Mouse (Mus musculus) intestine, postnatal 0 days (tissue): ENCODE results near the gene Tekt4. TPM values are rescaled to one million over a fixed set of nuclear protein-coding genes. Genes with fewer than 3 reads are reported as not detected.

Experiments used
- ATAC-seq: fragments of 200-750 bp; cut with Nextera tagmentation; 2 replicates; pipeline ENCODE4 v1.8.0; 2017; ENCODE audit warnings: mild to moderate bottlenecking, moderate TSS enrichment, moderate library complexity
- H3K27ac ChIP-seq: fragments of 300-500 bp; sonication (generic); 2 replicates; pipeline ENCODE4 v1.5.1; 2014; ENCODE audit warnings: mild to moderate bottlenecking, low read depth, low read length, moderate library complexity
- H3K27me3 ChIP-seq: fragments of 300-500 bp; sonication (generic); replicated peaks from 2 replicates; pipeline ENCODE4 v1.6.1; 2014; ENCODE audit warnings: low read length, mixed read lengths; ENCODE audit not compliant: control insufficient read depth, insufficient read depth
- H3K36me3 ChIP-seq: fragments of 300-500 bp; sonication (generic); 2 replicates; pipeline ENCODE4 v1.6.1; 2014; ENCODE audit warnings: mild to moderate bottlenecking, moderate library complexity; ENCODE audit not compliant: control insufficient read depth, insufficient read depth
- H3K4me1 ChIP-seq: fragments of 300-500 bp; sonication (generic); replicated peaks from 2 replicates; pipeline ENCODE4 v1.6.1; 2014; ENCODE audit warnings: antibody characterized with exemption, low read length, mixed read lengths; ENCODE audit not compliant: control insufficient read depth, insufficient read depth
- H3K4me2 ChIP-seq: fragments of 300-500 bp; sonication (generic); replicated peaks from 2 replicates; pipeline ENCODE4 v1.6.1; 2014; ENCODE audit warnings: low read depth, mild to moderate bottlenecking, moderate library complexity
- H3K4me3 ChIP-seq: fragments of 300-500 bp; sonication (generic); 2 replicates; pipeline ENCODE4 v1.5.1; 2014; ENCODE audit warnings: low read depth, low read length
- H3K9ac ChIP-seq: fragments of 300-500 bp; sonication (generic); 2 replicates; pipeline ENCODE4 v1.6.1; 2014; ENCODE audit warnings: mild to moderate bottlenecking, low read depth, low read length
- H3K9me3 ChIP-seq: fragments of 300-500 bp; sonication (generic); 2 replicates; pipeline ENCODE4 v1.6.1; 2016; ENCODE audit warnings: mixed run types; ENCODE audit not compliant: control insufficient read depth
- CTCF ChIP-seq: sonication (generic); IDR thresholded peaks from 2 replicates; pipeline ENCODE4 v1.5.1; 2016; ENCODE audit warnings: low read depth, mild to moderate bottlenecking, control low read depth, antibody characterized with exemption, moderate library complexity
- WGBS: fragments of 180-500 bp; shearing (Covaris S2); extraction: QIAGEN DNeasy Blood & Tissue Kit; methylation state at CpG from one replicate; pipeline ENCODE4 v1.1.7; 2014; 5-methylcytosine and 5-hydroxymethylcytosine counted together
- polyA plus RNA-seq: library from polyadenylated mRNA; unstranded; fragments of >200 nt; fragmentation: Nextera tagmentation; extraction: Ambion mirVana; gene quantifications from 2 replicates; pipeline ENCODE4 v1.2.1, GENCODE M21; 2015

Gene Tekt4
- polyA plus RNA-seq, 1 experiment from 2014 or later = not detected

DNA sequence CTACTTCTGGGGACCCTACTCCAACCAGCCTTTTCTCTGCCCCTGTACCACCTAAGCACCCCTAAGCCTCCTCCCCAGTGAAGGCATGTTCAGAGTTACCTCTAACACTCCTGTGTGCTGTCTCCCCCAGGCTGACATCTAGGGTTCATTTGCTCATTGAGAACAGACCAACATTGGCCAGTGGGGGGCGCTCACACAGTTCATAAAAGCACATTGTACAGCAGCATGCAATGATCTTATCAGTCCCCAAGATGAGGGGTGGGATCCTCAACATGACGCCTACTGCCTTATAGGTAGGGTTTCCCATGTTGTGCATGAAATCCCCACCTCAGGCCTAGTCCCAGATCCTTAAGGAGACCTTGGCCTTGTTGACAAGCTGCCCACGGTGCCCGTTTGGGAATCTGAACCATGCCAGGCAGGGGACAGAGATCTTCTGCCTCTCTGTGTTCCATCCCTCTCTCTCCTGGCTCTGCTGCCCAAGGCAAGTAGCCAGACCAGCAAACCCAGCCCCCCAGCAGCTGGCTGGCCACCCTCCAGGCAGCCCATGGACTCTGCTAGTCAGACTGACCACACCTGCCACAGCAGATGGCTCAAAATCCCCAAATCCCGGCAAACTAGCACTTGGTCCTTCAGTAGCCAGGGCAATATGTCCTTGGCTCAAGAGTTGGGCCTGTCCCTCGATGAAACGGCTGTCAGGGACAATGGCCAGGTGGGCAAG, 54.6 kb downstream of the Tekt4 start:
- no peaks in the 10 kb centered on the region for H3K9me3 ChIP-seq
- WGBS = 56% methylated on average over 7 of the region's 7 CpGs
- 0 out of 2 replicates have a peak, but pooled peaks cover 6% of the 10 kb centered on the region for H3K27me3 ChIP-seq
- no peak overlapping the region for H3K27ac ChIP-seq
- no peak overlapping the region for H3K9ac ChIP-seq
- peak; percentile 69 for TF ChIP-seq CTCF
- ATAC-seq = no peak
- no peak overlapping the region for H3K4me2 ChIP-seq
- H3K36me3 ChIP-seq = no peaks in the 10 kb centered on the region
- no peaks in the 10 kb centered on the region for H3K4me1 ChIP-seq
- H3K4me3 ChIP-seq = no peak overlapping the region

DNA sequence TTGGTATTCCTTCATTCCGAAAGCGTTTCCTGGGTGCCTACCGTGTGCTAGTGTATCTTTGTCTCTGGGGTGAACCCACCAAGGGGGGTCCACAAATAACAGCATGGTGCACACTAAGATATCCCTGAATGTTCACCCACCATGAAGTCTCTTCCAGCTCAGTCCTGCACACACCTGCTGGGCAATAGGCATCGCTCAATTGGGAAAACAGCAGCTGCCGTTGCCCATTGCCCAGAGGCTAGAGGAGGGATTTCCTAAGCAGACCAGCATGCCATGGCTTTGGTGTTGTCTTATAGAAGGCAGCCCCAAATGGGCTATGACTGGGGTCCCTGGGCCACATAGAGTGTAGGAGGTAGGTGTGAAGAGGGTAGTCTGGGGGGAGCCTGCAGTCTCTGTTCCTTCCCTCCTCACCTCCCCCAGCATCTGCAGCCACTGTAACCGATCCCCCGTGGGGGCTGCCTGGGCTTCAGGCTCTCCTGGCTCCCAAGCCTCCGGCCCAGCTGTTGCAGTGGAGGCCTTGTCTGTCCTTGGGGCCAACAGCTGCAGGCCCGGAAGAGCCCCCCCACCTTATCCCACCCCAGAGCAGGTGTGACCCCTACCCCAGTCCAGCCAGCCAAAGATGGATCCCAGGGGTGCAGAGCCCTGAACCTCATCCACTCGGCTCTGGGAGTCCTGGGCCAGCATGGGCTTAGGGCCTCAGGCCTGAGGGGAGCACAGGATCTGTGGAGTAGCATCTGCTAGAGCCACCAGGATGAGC, 55.8 kb downstream of the Tekt4 start:
- TF ChIP-seq CTCF = no peak
- Histone ChIP-seq H3K4me3 (no peak overlapping the region), H3K4me2 (no peak overlapping the region), H3K27me3 (0 out of 2 replicates have a peak, but pooled peaks cover 6% of the 10 kb centered on the region), H3K4me1 (no peaks in the 10 kb centered on the region), H3K9ac (no peak overlapping the region), H3K27ac (no peak overlapping the region), H3K9me3 (no peaks in the 10 kb centered on the region), H3K36me3 (no peaks in the 10 kb centered on the region)
- ATAC-seq = no peak
- 84% methylated on average over 10 of the region's 10 CpGs for WGBS

DNA sequence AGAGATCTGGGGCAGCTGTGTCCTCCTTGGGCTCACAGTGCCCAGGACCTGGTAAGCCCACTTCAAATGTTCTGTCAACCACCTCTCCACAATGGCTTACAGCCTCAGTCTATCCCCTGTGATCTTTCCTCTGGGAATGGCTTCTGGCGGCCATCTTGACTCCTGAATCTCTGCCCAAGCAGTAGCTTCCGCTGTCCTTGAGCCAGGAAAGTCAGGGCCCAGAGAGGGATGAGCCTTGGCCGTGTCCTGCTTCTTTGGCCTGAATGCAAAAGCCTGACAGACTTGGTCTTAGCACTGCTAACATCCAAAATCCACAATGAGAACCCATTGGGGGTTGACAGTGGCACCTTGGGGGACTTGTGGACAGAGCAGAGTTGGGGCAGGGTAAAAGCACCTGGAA, 57.5 kb downstream of the Tekt4 start:
- ATAC-seq = no peak
- WGBS = 74% methylated on average over 3 of the region's 3 CpGs
- H3K27me3 ChIP-seq = 0 out of 2 replicates have a peak, but pooled peaks cover 6% of the 10 kb centered on the region

DNA sequence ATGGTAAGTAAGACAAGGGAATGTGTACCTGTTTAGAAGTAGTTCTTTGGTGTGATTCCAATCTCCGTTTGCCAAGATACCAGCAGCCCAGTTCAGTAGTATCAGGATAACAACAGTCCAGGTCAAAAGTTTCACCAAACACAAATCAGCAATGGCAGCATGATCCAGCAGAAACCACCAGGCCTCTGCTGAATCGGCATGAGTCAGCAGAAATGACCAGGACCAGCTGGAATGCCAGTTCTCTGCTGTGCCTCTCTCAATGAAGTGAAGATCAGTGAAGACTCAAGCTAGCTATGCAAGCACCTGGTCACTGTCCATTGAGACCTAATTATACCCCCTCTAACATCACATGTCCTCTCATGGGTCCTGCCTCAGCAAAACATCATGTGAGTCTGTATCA, 59.6 kb downstream of the Tekt4 start:
- no peak for ATAC-seq
- H3K4me3 ChIP-seq = no peak overlapping the region
- no peaks in the 10 kb centered on the region for H3K4me1 ChIP-seq
- WGBS = 84% methylated on average over 2 of the region's 2 CpGs
- no peak overlapping the region for H3K27ac ChIP-seq
- TF ChIP-seq CTCF = no peak
- no peak overlapping the region for H3K4me2 ChIP-seq
- no peak overlapping the region for H3K9ac ChIP-seq
- H3K9me3 ChIP-seq = no peaks in the 10 kb centered on the region
- no peaks in the 10 kb centered on the region for H3K27me3 ChIP-seq
- H3K36me3 ChIP-seq = no peaks in the 10 kb centered on the region

More for the DNA sequence above, 57.5 kb downstream of the Tekt4 start:
- Histone ChIP-seq H3K36me3 (no peaks in the 10 kb centered on the region), H3K4me1 (no peaks in the 10 kb centered on the region), H3K4me2 (no peak overlapping the region), H3K27ac (no peak overlapping the region), H3K9me3 (no peaks in the 10 kb centered on the region), H3K4me3 (no peak overlapping the region), H3K9ac (no peak overlapping the region)
- TF ChIP-seq CTCF = no peak

DNA sequence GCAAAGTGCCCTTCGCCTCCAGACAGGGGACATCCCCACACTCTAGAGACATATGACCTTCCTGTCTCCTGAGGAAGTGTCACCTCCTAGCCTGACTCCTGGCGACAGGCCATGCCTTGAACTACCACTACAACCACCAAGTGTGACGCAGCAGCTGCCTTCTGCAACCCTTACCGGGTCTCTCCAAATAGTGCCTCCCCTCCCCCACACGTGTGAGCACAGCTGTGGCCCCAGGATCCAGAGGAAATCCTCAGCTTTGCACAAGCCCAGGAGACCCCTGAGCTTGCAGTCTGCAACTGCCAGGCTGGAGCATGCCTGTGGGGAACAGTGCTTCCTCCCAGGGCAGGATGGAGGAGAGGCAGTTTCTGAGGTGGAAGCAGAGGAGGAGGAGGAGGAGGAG, 61.9 kb downstream of the Tekt4 start:
- Histone ChIP-seq H3K4me1 (no peaks in the 10 kb centered on the region), H3K4me2 (no peak overlapping the region), H3K27ac (no peak overlapping the region), H3K4me3 (no peak overlapping the region), H3K36me3 (no peaks in the 10 kb centered on the region), H3K9ac (no peak overlapping the region), H3K9me3 (no peaks in the 10 kb centered on the region), H3K27me3 (no peaks in the 10 kb centered on the region)
- 25% methylated on average over 5 of the region's 5 CpGs for WGBS
- ATAC-seq = no peak
- no peak for TF ChIP-seq CTCF

DNA sequence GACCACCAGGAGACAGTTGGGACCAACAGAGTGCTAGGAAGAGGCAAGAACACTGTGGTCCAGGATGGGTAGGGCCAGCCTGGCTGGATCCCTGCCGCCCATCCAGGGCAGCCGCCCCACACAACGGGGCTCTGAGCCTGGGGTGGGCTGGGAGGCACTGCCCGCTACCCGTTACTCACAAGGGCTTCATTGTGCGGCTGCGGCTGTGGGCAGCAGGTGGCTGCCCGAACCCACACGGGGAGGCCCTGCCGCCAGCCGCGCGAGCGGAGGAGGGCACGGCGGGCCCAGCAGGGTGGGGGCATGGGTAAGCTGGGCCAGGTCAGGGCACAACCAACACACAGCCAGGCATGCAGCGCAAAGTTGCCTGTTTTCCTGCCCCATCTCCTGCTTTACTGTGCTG, 63.7 kb downstream of the Tekt4 start:
- Histone ChIP-seq H3K27ac (no peak overlapping the region), H3K9ac (no peak overlapping the region), H3K9me3 (no peaks in the 10 kb centered on the region), H3K36me3 (no peaks in the 10 kb centered on the region), H3K4me2 (no peak overlapping the region), H3K4me3 (no peak overlapping the region), H3K27me3 (no peaks in the 10 kb centered on the region), H3K4me1 (no peaks in the 10 kb centered on the region)
- 87% methylated on average over 17 of the region's 17 CpGs for WGBS
- TF ChIP-seq CTCF = no peak
- no peak for ATAC-seq
